Mouse (Mus musculus): Measurements from ENCODE around the gene Ubr7. TPM values are rescaled to one million over a fixed set of nuclear protein-coding genes. Genes with fewer than 3 reads are reported as not detected.
A peak's percentile ranks its signal among the peaks of the same experiment; 100 is the strongest.

Ubr7 gene
- total and polyA plus RNA-seq, 3 experiments: 46.3 to 80.4 (median 48.8) TPM

DNA sequence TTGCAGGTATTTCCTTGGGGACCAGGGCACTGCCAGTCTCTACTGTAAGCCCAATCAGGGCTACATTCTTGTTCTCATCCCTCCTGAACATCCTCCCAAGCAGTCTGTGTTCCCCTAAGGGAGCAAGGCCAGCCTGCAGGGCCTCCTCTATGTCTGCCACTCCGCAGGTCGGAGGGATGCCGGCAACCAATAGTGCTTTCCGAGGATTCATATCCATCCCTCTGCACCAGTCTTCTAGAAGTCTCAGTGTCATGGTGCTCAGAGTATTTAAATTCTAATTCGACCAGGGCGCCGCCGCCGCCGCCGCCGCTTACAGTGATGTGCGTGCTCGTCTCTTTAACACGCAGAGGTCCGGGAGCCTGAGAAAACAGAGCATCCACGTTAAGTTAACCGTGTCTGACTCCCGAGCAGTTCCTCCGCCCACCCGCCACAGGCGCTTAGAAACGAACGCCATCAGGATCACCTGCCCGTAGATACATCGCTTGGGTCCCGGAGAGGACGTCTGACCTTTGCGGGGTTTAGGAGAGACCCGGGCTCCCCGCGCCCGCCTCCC, 14.7 kb upstream of the Ubr7 start:
- Histone ChIP-seq H3K79me2 (replicated peaks; ENCODE audit: control insufficient read depth, extremely low read depth, insufficient read depth, poor library complexity, severe bottlenecking) (peaks cover 31% of the 10 kb centered on the region), H3K9me3 (replicated peaks; ENCODE audit: low read length) (no peaks in the 10 kb centered on the region), H3K36me3 (replicated peaks in 1 of 2; ENCODE audit: control insufficient read depth in 1 of 2, insufficient read depth in 1 of 2, low read length in 1 of 2) (peaks cover 3 to 40% of the 10 kb centered on the region in 2 experiments), H3K27ac (ENCODE audit: insufficient read depth, low read depth) (0 out of 2 replicates have a peak overlapping the region, but pooled peaks have one; percentile 12), H3K4me3 (replicated peaks in 1 of 3; ENCODE audit: low read depth in 2 of 3, low read length in 2 of 3, poor library complexity in 1 of 3) (peak overlapping the region; percentile 62 to 84 (median 80)), H3K4me2 (ENCODE audit: insufficient read depth, low read depth, poor library complexity, severe bottlenecking) (peak overlapping the region; percentile 74), H3K9ac (ENCODE audit: insufficient read depth, low read depth) (peak overlapping the region; percentile 50), H3K27me3 (replicated peaks) (no peaks in the 10 kb centered on the region), H3K4me1 (ENCODE audit: control insufficient read depth in 1 of 2, insufficient read depth in 2 of 2) (peaks cover 0 to 31% of the 10 kb centered on the region in 2 experiments; a peak in 2 of 4 replicates)
- TF ChIP-seq TBP (conservative IDR thresholded peaks at IDR 0.05; ENCODE audit: low read depth, low read length): no peak
- no peak for TF ChIP-seq ELF1 (IDR thresholded peaks at IDR 0.05; ENCODE audit: low read depth, low read length)
- TF ChIP-seq JUND (conservative IDR thresholded peaks at IDR 0.05; ENCODE audit: low read depth, low read length): no peak
- TF ChIP-seq POLR2AphosphoS2 (IDR thresholded peaks at IDR 0.05; ENCODE audit: low read depth, low read length): no peak
- 0 out of 2 replicates have a peak, but pooled peaks have one; percentile 46 for TF ChIP-seq UBTF (IDR thresholded peaks at IDR 0.05; ENCODE audit: low read depth, low read length)
- TF ChIP-seq NELFE (IDR thresholded peaks at IDR 0.05; ENCODE audit: low read depth, low read length): no peak
- in situ Hi-C loops (cut with MboI; ENCODE audit: low pct_ligation_motif_present, low pct_unique_long_range_greater_than_20kb, low sequenced_read_pairs) (loop anchor here (10.0 kb wide), 1 partner anchor 322 kb away; no protein-coding TSS in a partner anchor), dilution Hi-C loops (cut with MboI; ENCODE audit: extremely low pct_ligation_motif_present, extremely low pct_unique_long_range_greater_than_20kb, low sequenced_read_pairs) (no loop called here)
- DNase-seq (ENCODE audit: extremely low read depth): peak; percentile 27

DNA sequence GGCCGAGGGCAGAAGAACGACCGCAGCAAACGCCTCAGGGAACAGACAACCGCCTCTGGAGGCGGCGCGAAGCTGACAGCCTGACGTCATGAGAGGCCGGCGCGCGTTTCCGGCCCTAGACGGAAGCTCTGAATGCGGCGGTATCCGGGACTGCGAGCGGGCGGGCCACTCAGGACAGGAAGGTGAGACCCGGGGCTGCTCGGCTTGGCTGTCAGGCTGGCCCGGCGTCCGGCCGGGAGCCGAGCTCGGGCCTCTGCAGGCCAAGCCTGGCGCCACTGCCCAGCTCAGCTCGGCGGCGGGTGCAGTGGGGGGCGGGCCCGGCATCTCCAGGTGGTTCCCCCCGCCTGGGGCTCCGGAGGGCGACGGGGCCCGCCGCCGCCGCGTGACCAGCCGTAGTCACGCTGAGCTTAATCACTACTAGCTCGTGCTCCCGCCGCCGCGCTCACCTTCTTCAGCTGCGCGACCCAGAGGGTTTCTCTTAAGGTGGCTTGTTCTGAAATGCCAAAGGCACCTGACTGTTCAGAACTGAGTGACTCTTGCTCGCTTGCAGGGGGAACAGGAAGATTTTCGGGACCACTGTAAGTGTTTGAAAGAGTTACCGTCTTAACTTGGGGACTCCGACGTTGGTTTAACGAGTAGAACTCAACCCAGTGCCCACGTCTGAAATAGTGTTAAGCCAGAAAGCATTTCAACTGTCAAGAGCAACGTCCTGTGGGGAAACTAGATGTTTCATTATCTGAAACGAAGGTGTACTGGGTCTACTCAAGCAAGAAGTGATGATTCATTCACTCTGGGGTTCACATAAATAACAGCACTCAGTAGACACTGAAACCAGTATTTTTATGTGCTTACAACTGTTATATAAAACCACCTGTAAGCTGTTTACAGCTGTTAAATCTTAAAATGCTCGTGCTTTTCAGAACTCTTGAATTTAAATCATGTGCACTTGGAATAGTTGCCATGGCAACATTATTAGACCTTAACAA, 13.9 kb upstream of the Ubr7 start, which contains the start of the genes Moap1 and Tmem251:
TSS of gene Moap1 (minus strand) at position 73 of the 986 bp plus-strand sequence.
TSS of gene Tmem251 (plus strand) at position 174 of the 986 bp plus-strand sequence.
- peak within 1 kb of the TSS; percentile 78 to 84 (median 80) for H3K4me3 ChIP-seq (replicated peaks in 1 of 3; ENCODE audit: low read depth in 2 of 3, low read length in 2 of 3, poor library complexity in 1 of 3)
- in situ Hi-C loops (cut with MboI; ENCODE audit: low pct_ligation_motif_present, low pct_unique_long_range_greater_than_20kb, low sequenced_read_pairs): loop anchor here (10.0 kb wide), 1 partner anchor 321 kb away; no protein-coding TSS in a partner anchor
- no peaks in the 10 kb centered on the region for H3K9me3 ChIP-seq (replicated peaks; ENCODE audit: low read length)
- H3K27ac ChIP-seq (ENCODE audit: insufficient read depth, low read depth): peak within 1 kb of the TSS; percentile 65
- peaks cover 7 to 47% of the 10 kb centered on the region in 2 experiments for H3K36me3 ChIP-seq (replicated peaks in 1 of 2; ENCODE audit: control insufficient read depth in 1 of 2, insufficient read depth in 1 of 2, low read length in 1 of 2)
- DNase-seq (ENCODE audit: extremely low read depth): peak; percentile 90
- H3K27me3 ChIP-seq (replicated peaks): no peaks in the 10 kb centered on the region
- H3K4me2 ChIP-seq (ENCODE audit: insufficient read depth, low read depth, poor library complexity, severe bottlenecking): peak within 1 kb of the TSS; percentile 90
- H3K4me1 ChIP-seq (ENCODE audit: control insufficient read depth in 1 of 2, insufficient read depth in 2 of 2): peaks cover 0 to 33% of the 10 kb centered on the region in 2 experiments; a peak in 2 of 4 replicates
- peak within 1 kb of the TSS; percentile 81 for H3K9ac ChIP-seq (ENCODE audit: insufficient read depth, low read depth)
- dilution Hi-C loops (cut with MboI; ENCODE audit: extremely low pct_ligation_motif_present, extremely low pct_unique_long_range_greater_than_20kb, low sequenced_read_pairs): no loop called here
- H3K79me2 ChIP-seq (replicated peaks; ENCODE audit: control insufficient read depth, extremely low read depth, insufficient read depth, poor library complexity, severe bottlenecking): peaks cover 35% of the 10 kb centered on the region
- peak; percentile 87 for TF ChIP-seq BHLHE40 (IDR thresholded peaks at IDR 0.05; ENCODE audit: low read depth, low read length)
- TF ChIP-seq PAX5 (IDR thresholded peaks at IDR 0.05; ENCODE audit: low read length): no peak
- TF ChIP-seq GABPA (IDR thresholded peaks at IDR 0.05; ENCODE audit: insufficient replicate concordance, low read depth, low read length): 0 out of 2 replicates have a peak, but pooled peaks have one; percentile 16
- TF ChIP-seq MYC (IDR thresholded peaks at IDR 0.05; ENCODE audit: low read depth, low read length): 0 out of 2 replicates have a peak, but pooled peaks have one; percentile 43
- TF ChIP-seq RCOR1 (conservative IDR thresholded peaks at IDR 0.05; ENCODE audit: low read depth, low read length): peak; percentile 72; the same call in 1 of the 2 replicates
- TF ChIP-seq CHD2 (IDR thresholded peaks at IDR 0.05; ENCODE audit: low read length): no peak
- TF ChIP-seq IRF4 (IDR thresholded peaks at IDR 0.05; ENCODE audit: low read depth, low read length): peak; percentile 50; the same call in 1 of the 2 replicates
- TF ChIP-seq POLR2A (IDR thresholded peaks at IDR 0.05; ENCODE audit: low read depth, low read length): peak; percentile 87
- peak; percentile 68 for TF ChIP-seq MAX (IDR thresholded peaks at IDR 0.05; ENCODE audit: low read length)
- peak; percentile 92 for TF ChIP-seq SIN3A (IDR thresholded peaks at IDR 0.05; ENCODE audit: low read length)
- TF ChIP-seq E2F4 (IDR thresholded peaks at IDR 0.05; ENCODE audit: insufficient replicate concordance, low read depth, low read length): 0 out of 2 replicates have a peak, but pooled peaks have one; percentile 66
- no peak for TF ChIP-seq RAD21 (IDR thresholded peaks at IDR 0.05; ENCODE audit: low read depth, low read length)
- TF ChIP-seq TCF12 (IDR thresholded peaks at IDR 0.05; ENCODE audit: low read depth, low read length): peak; percentile 81
- TF ChIP-seq KAT2A (IDR thresholded peaks at IDR 0.05; ENCODE audit: insufficient replicate concordance, low read length): 0 out of 2 replicates have a peak, but pooled peaks have one; percentile 46
- TF ChIP-seq USF1 (IDR thresholded peaks at IDR 0.05; ENCODE audit: low read depth, low read length): no peak
- peak; percentile 88 for TF ChIP-seq ZMIZ1 (IDR thresholded peaks at IDR 0.05; ENCODE audit: low read depth, low read length)
- peak; percentile 78 for TF ChIP-seq HCFC1 (IDR thresholded peaks at IDR 0.05; ENCODE audit: low read depth, low read length)
- no peak for TF ChIP-seq ZKSCAN1 (IDR thresholded peaks at IDR 0.05; ENCODE audit: borderline replicate concordance, low read depth, low read length)
- TF ChIP-seq USF2 (conservative IDR thresholded peaks at IDR 0.05; ENCODE audit: low read depth, low read length): no peak
- TF ChIP-seq POLR2AphosphoS2 (IDR thresholded peaks at IDR 0.05; ENCODE audit: low read depth, low read length): peak; percentile 76; the same call in 1 of the 2 replicates
- TF ChIP-seq MXI1 (IDR thresholded peaks at IDR 0.05; ENCODE audit: low read depth, low read length): peak; percentile 81
- no peak for TF ChIP-seq SMC3 (IDR thresholded peaks at IDR 0.05; ENCODE audit: low read depth, low read length)
- peak; percentile 57; the same call in 1 of the 2 replicates for TF ChIP-seq UBTF (IDR thresholded peaks at IDR 0.05; ENCODE audit: low read depth, low read length)
- peak; percentile 78 for TF ChIP-seq NELFE (IDR thresholded peaks at IDR 0.05; ENCODE audit: low read depth, low read length)
- no peak for TF ChIP-seq ZC3H11A (IDR thresholded peaks at IDR 0.05; ENCODE audit: low read depth, low read length)

Data from CH12.LX (cell line).